Mouse (Mus musculus) embryonic fibroblast, embryonic 13.5 days (primary cell): ENCODE data around the gene Ticrr.

Experiments used
- CTCF ChIP-seq: IDR thresholded peaks from 2 replicates; pipeline ENCODE4 v1.5.1; 2011; ENCODE audit warnings: mild to moderate bottlenecking, control low read depth, low read length, moderate library complexity, borderline replicate concordance; ENCODE audit not compliant: insufficient read depth
- POLR2A ChIP-seq: IDR thresholded peaks from 2 replicates; pipeline ENCODE4 v1.6.1; 2011; ENCODE audit warnings: low read depth, mild to moderate bottlenecking, control low read depth, low read length, moderate library complexity

GRCm38 (mm10) chr7:79666690-79667089 lies 6.7 kb downstream of the Ticrr start:
- TF ChIP-seq POLR2A = no peak
- TF ChIP-seq CTCF = no peak
